Mouse (Mus musculus) heart, postnatal 14 days (tissue): ENCODE data around the gene Mapk8ip2. TPM values are rescaled to one million over a fixed set of nuclear protein-coding genes. Genes with fewer than 3 reads are reported as not detected.
"Not testable (repeated sequence)": the region's sequence is repeated elsewhere in the genome, so short reads cannot be mapped to it uniquely, and the experiment has no call there.

Experiments used
- DNase-seq, 2 experiments: peaks; one replicate each; pipeline ENCODE4 v3.0.0; 2021 to 2022
- intact Hi-C: fragments of 180-260 bp; cut with DNase I; formaldehyde crosslinking; loops from one replicate; pipeline ENCODE4 v1.15.1; 2025
- long read RNA-seq, 2 experiments: library from polyadenylated mRNA; stranded (forward); transcript quantifications; one replicate each; pipeline ENCODE4 v2.0.0; 2021
- total RNA-seq, 2 experiments: library from RNA; stranded (reverse); gene quantifications; 2 replicates each; pipeline ENCODE4 v1.2.3; 2021

Gene Mapk8ip2
- under 1 TPM; 0.05 to 0.31 TPM for total RNA-seq
- long read RNA-seq, experiment 1: 0 reads
- long read RNA-seq, experiment 2: 0 reads

GRCm38 (mm10) chr15:89453865-89454478 is at the start of gene Mapk8ip2:
Gene Mapk8ip2, plus strand, starts transcription at chr15:89453913.
- intact Hi-C loops: no loop called here
- no peak for DNase-seq

GRCm38 (mm10) chr15:89404831-89405623 is 48.7 kb upstream of the Mapk8ip2 start:
- DNase-seq: no peak
- intact Hi-C loops: no loop called here

DNA sequence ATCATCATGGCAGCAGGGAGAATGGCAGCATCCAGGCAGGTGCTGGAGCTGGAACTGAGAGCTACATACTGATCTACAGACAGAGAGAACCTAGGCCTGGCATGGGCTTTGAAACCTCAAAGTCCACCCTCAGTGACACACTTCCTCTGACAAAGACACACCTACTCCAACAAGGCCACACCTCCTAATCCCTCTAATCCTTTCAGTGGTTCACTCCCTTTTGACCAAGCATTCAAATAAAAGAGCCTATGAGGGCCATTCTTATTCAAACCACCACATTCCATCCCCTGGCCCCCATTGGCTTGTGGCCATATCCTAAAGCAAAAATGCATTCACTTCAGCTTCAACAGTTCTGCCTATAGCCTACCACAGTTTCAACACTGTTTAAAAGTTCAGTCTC is 47.0 kb upstream of the Mapk8ip2 start:
- intact Hi-C loops: no loop called here

GRCm38 (mm10) chr15:89410118-89410517 is 43.6 kb upstream of the Mapk8ip2 start, which contains the start of gene Syce3:
Gene Syce3, minus strand, starts transcription at chr15:89410503.
- intact Hi-C loops: no loop called here
- no peak for DNase-seq

More for the DNA sequence above, 47.0 kb upstream of the Mapk8ip2 start:
- DNase-seq: no peak

DNA sequence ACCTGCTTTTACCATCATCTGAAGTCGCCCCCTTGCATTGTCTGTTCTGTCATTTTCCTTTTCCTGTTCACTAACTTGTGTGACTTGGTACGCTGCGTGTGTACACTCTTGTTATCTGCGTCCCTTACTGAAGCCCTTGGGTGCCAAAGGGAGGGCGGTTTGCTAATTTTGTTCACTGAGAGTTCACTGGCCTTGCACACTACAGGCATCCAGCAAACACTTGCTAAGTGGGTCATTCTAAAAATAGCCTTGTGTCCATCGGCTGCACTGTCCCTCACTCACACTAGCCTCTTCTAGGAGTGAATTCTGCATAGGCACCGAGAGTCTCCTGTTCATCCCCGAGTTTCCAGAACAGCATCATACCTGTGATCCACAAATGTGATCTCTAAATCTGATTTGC is 38.4 kb upstream of the Mapk8ip2 start:
- intact Hi-C loops: no loop called here

DNA sequence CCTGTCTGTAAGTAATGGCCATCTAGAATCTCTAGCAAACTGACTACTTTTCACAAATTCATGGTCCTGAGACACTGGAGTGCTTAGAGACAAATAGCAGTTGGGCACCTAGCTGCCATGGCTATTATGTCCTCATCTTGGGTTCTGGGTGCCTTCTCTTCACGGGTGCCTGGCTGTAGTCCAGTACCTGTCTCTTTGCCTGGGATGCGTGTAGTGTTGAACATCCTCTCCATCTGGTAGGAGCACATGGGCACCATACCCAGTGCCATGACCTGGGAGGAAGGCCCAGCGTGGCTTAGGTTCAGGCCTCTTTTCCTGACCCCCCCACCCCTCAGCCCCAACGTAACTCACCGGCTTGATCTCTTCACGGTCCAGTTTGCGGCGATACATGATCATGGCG is 31.8 kb upstream of the Mapk8ip2 start:
- DNase-seq: no peak
- intact Hi-C loops: no loop called here

More for the DNA sequence above, 38.4 kb upstream of the Mapk8ip2 start:
- DNase-seq: no peak

- intact Hi-C loops: no loop called here
- DNase-seq: no peak
Observed at GRCm38 (mm10) chr15:89424621-89425020, 29.1 kb upstream of the Mapk8ip2 start.

DNA sequence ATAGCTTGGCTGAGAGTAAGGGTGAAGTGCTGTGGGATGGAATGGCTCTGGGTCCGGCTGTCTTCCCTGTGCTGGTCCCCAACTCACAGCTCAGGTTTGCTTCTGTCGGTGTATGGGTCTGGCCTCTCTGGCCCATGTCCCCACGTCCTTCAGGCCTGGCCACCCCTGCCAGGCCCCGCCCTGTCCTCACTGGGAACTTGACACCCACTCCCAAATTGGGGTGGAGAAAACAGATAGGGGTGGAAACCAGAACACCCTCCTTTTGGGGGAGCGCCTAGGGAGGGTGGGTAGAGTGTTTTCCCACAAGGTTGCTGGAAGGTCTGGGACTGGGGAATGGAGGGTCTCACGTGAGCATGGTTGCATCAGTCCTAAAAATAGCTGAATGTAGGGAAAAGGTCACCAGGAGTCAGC is 28.0 kb upstream of the Mapk8ip2 start, which contains the start of gene Cpt1b:
Cpt1b (minus strand) TSS at position 153 of the 411 bp plus-strand sequence.
- peak; percentile 66 to 68 for DNase-seq
- intact Hi-C loops: no loop called here

DNA sequence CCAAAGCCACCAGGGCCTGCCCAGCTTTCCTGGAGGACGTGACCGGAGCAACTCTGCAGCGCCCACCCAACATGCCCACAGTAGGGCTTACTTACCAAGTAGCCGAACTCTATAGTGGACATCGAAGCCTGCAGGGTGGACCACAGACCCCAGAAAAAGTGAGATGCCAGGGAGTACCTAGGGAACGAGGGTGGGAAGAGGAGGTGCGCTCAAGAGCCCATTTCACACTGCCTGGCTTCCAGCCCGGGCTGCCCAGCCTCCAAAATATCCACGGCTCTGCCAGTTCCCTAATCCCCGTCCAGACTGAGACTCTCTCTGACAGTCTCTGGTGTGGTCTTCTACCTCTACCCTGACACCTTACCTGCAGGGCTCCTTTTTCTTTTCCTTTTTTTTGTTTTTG is 27.0 kb upstream of the Mapk8ip2 start:
- intact Hi-C loops: no loop called here
- peak; percentile 53 to 67 for DNase-seq

DNA sequence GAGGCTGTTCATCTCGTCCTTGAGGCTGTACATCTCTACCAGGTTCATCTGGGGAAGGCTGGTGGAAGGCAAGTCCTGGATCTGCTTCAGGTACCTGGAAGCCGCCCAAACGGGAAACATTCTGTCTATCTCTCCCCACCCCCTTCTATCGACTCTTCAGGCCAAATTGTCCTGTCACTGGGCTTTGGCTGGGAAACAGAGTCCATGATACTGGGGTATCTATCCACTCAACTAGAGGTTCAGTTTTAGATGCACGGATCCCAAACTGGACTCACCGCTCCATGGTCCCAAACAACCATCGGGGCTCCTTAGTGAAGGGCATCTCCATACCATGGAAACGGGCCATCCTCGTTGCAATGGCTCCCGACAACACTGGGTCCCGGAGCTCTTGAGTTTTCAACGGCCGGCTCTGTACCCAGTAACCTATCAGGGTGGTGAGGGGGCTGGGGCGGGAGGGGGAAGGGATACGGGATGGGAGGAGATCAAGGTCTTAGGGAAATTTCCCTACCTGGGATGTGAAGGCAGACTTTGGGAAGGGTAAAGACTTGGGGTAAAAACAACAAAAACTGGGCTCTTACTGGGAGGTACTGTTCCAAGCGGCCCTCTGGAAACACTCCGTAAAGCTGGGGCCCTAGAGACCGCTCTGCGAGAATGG is 25.4 kb upstream of the Mapk8ip2 start:
- no peak for DNase-seq
- intact Hi-C loops: loop anchor here (2.0 kb wide), 1 partner anchor 49 kb away; the partner anchor contains the start of gene Odf3b

DNA sequence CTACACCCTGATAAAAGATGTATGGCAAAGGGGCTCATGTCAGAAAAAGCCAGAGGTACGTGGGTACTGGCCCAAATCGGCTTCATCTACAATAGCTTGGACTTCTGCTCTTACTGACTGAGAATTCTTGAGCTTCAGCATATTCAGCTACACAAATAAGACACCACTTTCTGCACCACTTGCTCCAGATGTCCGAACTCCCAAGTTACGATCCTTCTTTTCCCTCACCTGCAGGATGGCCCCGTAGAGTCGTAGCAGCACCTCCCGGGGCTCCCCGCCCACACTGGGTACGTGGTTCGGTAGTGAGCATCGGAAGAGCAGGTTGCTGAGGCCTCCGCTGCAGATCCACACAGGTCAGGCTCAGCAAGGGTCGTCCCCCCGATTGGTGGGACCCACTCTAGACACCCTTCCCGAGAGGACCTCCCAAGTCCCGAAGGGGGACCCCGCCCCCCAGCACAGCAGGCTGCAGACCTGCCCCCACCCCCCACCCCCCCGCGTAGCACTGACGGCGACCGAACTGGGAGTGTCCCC is 24.8 kb upstream of the Mapk8ip2 start:
- intact Hi-C loops: loop anchor here (2.0 kb wide), 1 partner anchor 50 kb away; the partner anchor contains the start of gene Odf3b
- no peak for DNase-seq

DNA sequence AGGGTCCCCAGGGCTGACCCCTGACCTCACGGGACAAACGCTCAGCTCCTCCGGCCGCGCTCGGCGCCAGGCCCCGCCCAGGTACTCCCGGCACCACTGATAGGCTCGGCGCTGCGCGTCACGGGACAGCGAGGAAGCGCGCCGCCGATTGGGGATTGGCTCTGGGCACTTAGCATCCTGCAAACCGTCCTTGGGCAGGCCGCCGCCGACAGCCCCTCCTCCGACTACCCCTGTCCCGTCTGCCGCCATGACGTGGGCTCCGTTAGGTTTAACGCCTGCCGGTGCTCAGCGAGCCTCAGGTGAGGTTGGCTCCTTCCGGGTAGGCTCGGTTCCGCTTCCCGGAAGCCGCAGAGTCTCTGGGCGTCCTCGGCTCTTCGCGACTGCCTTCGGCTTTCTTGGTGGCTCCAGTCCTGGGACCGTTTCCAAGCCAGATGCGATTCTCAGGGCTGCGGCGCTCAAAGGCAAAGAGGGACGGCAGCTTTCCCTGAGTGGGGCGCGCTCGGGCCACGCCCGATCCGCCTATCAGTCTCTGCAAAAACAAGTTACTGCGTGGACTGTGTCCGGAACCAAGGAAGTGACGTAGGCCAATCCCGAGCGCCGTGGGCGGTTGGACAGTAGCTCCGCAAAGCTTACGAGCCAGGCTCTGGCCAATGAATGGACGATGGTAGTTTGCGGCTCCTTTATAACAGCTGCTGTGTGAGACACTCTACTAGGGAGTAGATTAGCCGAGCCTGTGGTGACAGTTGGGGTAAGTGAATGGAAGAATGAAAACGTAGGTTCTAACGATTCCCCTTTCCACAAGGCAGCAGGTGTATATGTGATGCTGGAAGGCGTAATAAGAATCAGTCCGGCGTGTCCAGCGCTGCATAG is 24.1 kb upstream of the Mapk8ip2 start, which contains the start of the genes C730034F03Rik, Gm44502 and Chkb:
C730034F03Rik (plus strand) TSS at position 238 of the 870 bp plus-strand sequence.
Gm44502 (minus strand) TSS at position 345 of the 870 bp plus-strand sequence.
Chkb (minus strand) TSS at position 557 of the 870 bp plus-strand sequence.
- intact Hi-C loops: loop anchor here (2.0 kb wide), 1 partner anchor 51 kb away; the partner anchor contains the start of gene Odf3b
- peak; percentile 93 to 94 for DNase-seq

DNA sequence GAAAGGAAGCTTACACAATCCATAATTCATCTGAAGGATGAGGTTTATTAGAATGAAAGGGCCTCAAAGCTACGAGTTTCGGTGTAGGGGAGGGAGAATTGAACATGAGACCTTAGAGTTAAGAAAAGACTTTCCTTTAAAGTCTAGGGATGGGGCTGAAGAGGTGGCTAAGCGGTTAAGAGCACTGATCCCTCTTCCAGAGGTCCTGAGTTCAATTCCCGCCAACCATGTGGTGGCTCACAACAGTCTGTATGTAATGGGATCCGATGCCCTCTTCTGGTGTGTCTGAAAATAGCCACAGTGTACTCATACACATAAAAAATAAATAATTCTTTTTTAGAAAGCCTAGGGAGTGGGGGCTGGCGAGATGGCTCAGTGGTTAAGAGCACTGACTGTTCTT is 23.4 kb upstream of the Mapk8ip2 start:
- intact Hi-C loops: no loop called here
- DNase-seq: no peak

DNA sequence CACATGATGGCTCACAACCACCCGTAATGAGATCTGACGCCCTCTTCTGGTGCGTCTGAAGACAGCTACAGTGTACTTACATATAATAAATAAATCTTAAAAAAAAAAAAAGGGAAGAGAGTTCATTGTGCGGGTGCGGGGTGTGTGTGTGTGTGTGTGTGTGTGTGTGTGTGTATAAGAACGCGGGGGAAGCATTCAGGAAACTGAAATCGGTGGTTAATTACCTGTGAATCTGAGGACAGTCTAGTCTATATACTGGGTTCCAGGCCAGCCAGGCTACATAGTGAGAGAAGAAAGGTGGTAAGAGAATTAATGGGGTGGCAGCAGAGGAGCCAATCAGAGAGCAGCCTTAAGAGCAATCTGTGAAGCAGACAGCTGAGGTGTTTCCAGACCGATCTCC is 22.9 kb upstream of the Mapk8ip2 start:
- intact Hi-C loops, DNase-seq: not testable (repeated sequence)

DNA sequence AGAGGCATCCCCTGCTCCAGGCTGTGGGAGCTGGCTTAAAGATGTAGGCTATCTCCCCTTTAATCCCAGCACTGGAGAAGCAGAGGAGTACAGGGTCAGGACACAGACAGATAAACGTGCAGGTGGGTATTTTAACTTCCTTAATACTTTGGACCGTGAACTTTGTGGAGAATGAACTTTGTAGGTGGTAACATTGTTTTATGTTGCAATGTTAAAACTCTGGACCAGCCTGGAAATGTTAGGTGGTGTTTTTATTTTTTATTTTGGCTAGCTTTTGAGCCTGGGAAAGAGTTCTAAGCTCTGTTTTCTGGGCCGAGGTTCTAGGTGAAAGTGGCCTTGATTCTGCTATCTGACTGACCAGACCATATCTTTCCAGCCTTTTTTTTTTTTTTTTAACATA is 22.4 kb upstream of the Mapk8ip2 start:
- intact Hi-C loops: no loop called here
- DNase-seq: no peak

DNA sequence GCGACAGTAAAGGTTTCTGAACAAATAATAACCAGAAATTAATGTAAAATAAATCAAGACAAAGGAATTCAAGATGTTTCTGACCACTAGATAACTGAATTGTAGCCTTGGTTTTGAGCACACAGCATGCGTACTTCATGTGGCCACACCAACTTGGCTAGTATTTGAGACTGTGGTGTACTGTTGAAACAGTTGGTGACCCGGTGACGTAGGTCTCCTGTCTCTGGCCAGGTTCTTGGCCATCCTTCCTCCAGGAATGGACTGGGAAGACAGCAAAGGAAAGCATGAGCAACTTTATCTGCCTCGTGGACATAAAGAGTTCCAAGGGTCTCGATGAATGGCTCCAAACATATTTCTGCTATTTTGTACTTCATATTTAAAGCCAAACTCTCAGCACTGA is 21.9 kb upstream of the Mapk8ip2 start:
- intact Hi-C loops: no loop called here
- no peak for DNase-seq

DNA sequence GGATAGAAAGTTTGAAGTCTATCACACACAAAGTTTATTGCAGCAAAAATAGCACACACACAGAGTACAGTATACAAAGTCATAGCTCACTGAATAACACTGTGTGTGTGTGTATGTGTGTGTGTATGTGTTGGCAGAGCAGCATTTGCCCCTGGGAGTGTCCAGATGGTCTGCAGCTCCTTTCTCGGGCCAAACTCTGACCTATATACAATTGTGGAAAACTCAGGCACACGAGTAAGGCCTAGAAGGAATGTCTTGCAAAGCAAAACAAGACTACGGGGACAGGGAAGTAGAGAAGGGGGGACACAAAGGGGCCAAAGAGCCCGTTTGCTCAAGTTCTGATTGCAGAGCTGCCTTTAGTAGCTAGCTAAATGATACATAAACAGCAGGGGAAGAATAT is 20.8 kb upstream of the Mapk8ip2 start:
- DNase-seq: no peak
- intact Hi-C loops: no loop called here

- intact Hi-C loops: no loop called here
- no peak for DNase-seq
Observed at GRCm38 (mm10) chr15:89434136-89434535, 19.6 kb upstream of the Mapk8ip2 start.

DNA sequence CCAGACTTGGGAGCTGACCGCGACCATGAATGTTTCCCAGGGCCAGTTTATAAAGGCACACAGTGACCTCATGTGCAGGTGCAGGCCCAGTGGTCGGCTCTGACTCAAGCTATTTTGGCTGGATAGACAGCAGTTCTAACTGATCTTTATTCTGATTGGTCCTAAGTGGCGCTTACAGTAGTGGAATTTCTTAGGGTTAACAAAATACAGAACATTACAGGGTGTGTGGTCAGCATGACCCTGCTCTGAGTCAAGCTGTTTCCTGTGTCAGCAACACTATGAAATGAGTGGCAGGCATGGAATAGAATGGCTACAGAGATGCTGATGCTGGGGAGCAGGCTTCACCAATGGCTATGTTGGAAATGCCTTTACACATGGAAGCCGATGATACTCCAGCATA is 17.8 kb upstream of the Mapk8ip2 start:
- DNase-seq: no peak

More for the DNA sequence above, 17.8 kb upstream of the Mapk8ip2 start:
- intact Hi-C loops: no loop called here
